Mouse (Mus musculus): ENCODE measurements at regions not wholly inside any gene's neighbourhood (a gene's known extent, or its start where the extent isn't known, plus 50 kb on each side); places are given as distances from the start of the nearest gene placed in this dataset.

DNA sequence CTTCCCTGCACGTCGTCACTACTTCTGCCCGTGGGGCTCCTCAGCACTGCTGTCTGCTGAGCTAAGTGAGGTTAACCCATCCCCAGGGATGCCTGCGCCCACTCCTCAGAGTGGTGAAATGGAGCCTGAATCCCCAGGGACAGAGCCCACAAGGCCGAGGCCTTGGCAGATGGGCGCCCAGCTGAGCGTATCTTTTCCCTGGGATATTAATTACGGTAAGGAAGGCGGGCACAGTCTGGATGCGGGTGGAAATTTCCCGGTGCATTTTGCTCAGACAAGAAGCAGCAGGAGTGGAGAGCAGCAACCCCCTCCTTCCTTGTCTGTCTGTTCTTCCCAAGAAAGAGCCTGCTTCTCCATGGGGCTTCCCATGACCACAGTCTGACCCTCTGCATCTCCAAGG, 408.7 kb downstream of the Ptpru start:
- TF ChIP-seq USF1 (IDR thresholded peaks at IDR 0.05; ENCODE audit: low read depth, low read length), result no peak
- no peak for TF ChIP-seq ZMIZ1 (IDR thresholded peaks at IDR 0.05; ENCODE audit: low read depth, low read length)
- no peak for TF ChIP-seq BHLHE40 (IDR thresholded peaks at IDR 0.05; ENCODE audit: low read depth, low read length)
- no peak for TF ChIP-seq EP300 (IDR thresholded peaks at IDR 0.05; ENCODE audit: low read length)
- no peak for TF ChIP-seq ZC3H11A (IDR thresholded peaks at IDR 0.05; ENCODE audit: low read depth, low read length)
- no peak for TF ChIP-seq CTCF (conservative IDR thresholded peaks at IDR 0.05 in 1 of 2, IDR thresholded peaks at IDR 0.05 in 1 of 2; ENCODE audit: low read depth in 2 of 2, low read length in 2 of 2)
- no peak for TF ChIP-seq NRF1 (IDR thresholded peaks at IDR 0.05; ENCODE audit: low read depth, low read length)
- TF ChIP-seq MAX (IDR thresholded peaks at IDR 0.05; ENCODE audit: low read length), result no peak

All from CH12.LX (cell line).